Mouse (Mus musculus) thymus, adult 2 months (tissue): ENCODE measurements around the gene Palld. TPM values are rescaled to one million over a fixed set of nuclear protein-coding genes. Genes with fewer than 3 reads are reported as not detected.
A peak's percentile ranks its signal among the peaks of the same experiment; 100 is the strongest.

Experiments used
- DNase-seq: peaks from one replicate; pipeline ENCODE4 v3.0.0; 2021
- H3K27ac ChIP-seq: fragments of 200-500 bp; 2 replicates; pipeline ENCODE4 v1.5.1; 2012; ENCODE audit warnings: low read length, control low read depth; ENCODE audit not compliant: control insufficient read depth, insufficient read depth
- H3K27me3 ChIP-seq: fragments of 200-500 bp; 2 replicates; pipeline ENCODE4 v1.6.1; 2012; ENCODE audit warnings: mild to moderate bottlenecking, low read length, moderate library complexity, mixed read lengths; ENCODE audit not compliant: control insufficient read depth, insufficient read depth
- H3K36me3 ChIP-seq: fragments of 200-500 bp; 2 replicates; pipeline ENCODE4 v1.6.1; 2012; ENCODE audit warnings: mild to moderate bottlenecking, low read length, moderate library complexity; ENCODE audit not compliant: control insufficient read depth, insufficient read depth
- H3K4me1 ChIP-seq: fragments of 200-500 bp; replicated peaks from 2 replicates; pipeline ENCODE4 v1.6.1; 2012; ENCODE audit warnings: low read length; ENCODE audit not compliant: control insufficient read depth, insufficient read depth
- H3K4me3 ChIP-seq: fragments of 200-500 bp; 2 replicates; pipeline ENCODE4 v1.5.1; 2012; ENCODE audit warnings: mild to moderate bottlenecking, low read length, control low read depth, moderate library complexity; ENCODE audit not compliant: control insufficient read depth, insufficient read depth
- CTCF ChIP-seq: fragments of 200-500 bp; IDR thresholded peaks from 2 replicates; pipeline ENCODE4 v1.5.1; 2012; ENCODE audit warnings: mild to moderate bottlenecking, control low read depth, low read length, moderate library complexity, borderline replicate concordance; ENCODE audit not compliant: control insufficient read depth, poor library complexity, insufficient read depth; ENCODE audit errors: extremely low read depth
- POLR2A ChIP-seq: fragments of 200-500 bp; IDR thresholded peaks from 2 replicates; pipeline ENCODE4 v1.6.1; 2012; ENCODE audit warnings: mild to moderate bottlenecking, low read length, control low read depth, moderate library complexity; ENCODE audit not compliant: control insufficient read depth, poor library complexity, insufficient read depth; ENCODE audit errors: extremely low read depth
- WGBS: fragments of 180-500 bp; shearing (Covaris S2); methylation state at CpG from one replicate; pipeline ENCODE4 v1.1.7; 2018; 5-methylcytosine and 5-hydroxymethylcytosine counted together
- polyA plus RNA-seq: library from polyadenylated mRNA; depleted of rRNA; stranded (reverse); fragments of >200 nt; gene quantifications from 2 replicates; pipeline ENCODE4 v1.2.3, GENCODE M21; 2012

Gene Palld
- polyA plus RNA-seq, 1 experiment, result 10.6 TPM

GRCm38 (mm10) chr8:61607463-61607813 lies 295.1 kb downstream of the Palld start:
- no peak for DNase-seq
- H3K4me3 ChIP-seq, result no peak overlapping the region
- no peaks in the 10 kb centered on the region for H3K27me3 ChIP-seq
- 89% methylated on average over 6 of the region's 6 CpGs for WGBS
- no peaks in the 10 kb centered on the region for H3K36me3 ChIP-seq
- no peak for TF ChIP-seq POLR2A
- no peak for TF ChIP-seq CTCF
- H3K4me1 ChIP-seq, result no peaks in the 10 kb centered on the region; the same call in 1 of the 2 replicates
- no peak overlapping the region for H3K27ac ChIP-seq

- Histone ChIP-seq H3K27me3 (no peaks in the 10 kb centered on the region), H3K4me1 (no peaks in the 10 kb centered on the region; the same call in 1 of the 2 replicates), H3K36me3 (no peaks in the 10 kb centered on the region), H3K4me3 (no peak overlapping the region), H3K27ac (no peak overlapping the region)
- TF ChIP-seq POLR2A (no peak), CTCF (no peak)
- 10% methylated on average over 8 of the region's 8 CpGs for WGBS
- DNase-seq, result peak; percentile 48
These were observed 295.6 kb downstream of the Palld start for GRCm38 (mm10) chr8:61606795-61607462.

GRCm38 (mm10) chr8:61604871-61605270 lies 297.6 kb downstream of the Palld start:
- no peak overlapping the region for H3K27ac ChIP-seq
- no peaks in the 10 kb centered on the region for H3K36me3 ChIP-seq
- H3K4me3 ChIP-seq, result no peak overlapping the region
- 94% methylated on average over 2 of the region's 2 CpGs for WGBS
- TF ChIP-seq CTCF (no peak), POLR2A (no peak)
- H3K27me3 ChIP-seq, result no peaks in the 10 kb centered on the region
- DNase-seq, result no peak
- H3K4me1 ChIP-seq, result no peaks in the 10 kb centered on the region; the same call in 1 of the 2 replicates

GRCm38 (mm10) chr8:61596889-61597288 lies 305.6 kb downstream of the Palld start:
- TF ChIP-seq CTCF (no peak), POLR2A (no peak)
- Histone ChIP-seq H3K36me3 (no peaks in the 10 kb centered on the region), H3K27ac (no peak overlapping the region), H3K4me3 (no peak overlapping the region), H3K27me3 (no peaks in the 10 kb centered on the region), H3K4me1 (no peaks in the 10 kb centered on the region)
- 91% methylated on average over 3 of the region's 3 CpGs for WGBS
- no peak for DNase-seq

- Histone ChIP-seq H3K27ac (no peak overlapping the region), H3K36me3 (no peaks in the 10 kb centered on the region), H3K4me3 (no peak overlapping the region), H3K27me3 (no peaks in the 10 kb centered on the region), H3K4me1 (peaks cover 4% of the 10 kb centered on the region; the same call in 1 of the 2 replicates)
- DNase-seq, result no peak
- TF ChIP-seq POLR2A (no peak), CTCF (no peak)
- whole genome bisulfite sequencing, result 67% methylated on average over 8 of the region's 8 CpGs
These were observed 311.0 kb downstream of the Palld start for GRCm38 (mm10) chr8:61591446-61591845.

- H3K27ac ChIP-seq, result no peak overlapping the region; the same call in 1 of the 2 replicates
- H3K36me3 ChIP-seq, result no peaks in the 10 kb centered on the region
- peak; percentile 83 for DNase-seq
- no peaks in the 10 kb centered on the region for H3K27me3 ChIP-seq
- TF ChIP-seq CTCF (no peak), POLR2A (no peak)
- H3K4me1 ChIP-seq, result peaks cover 5% of the 10 kb centered on the region; the same call in 1 of the 2 replicates
- peak overlapping the region; percentile 38 for H3K4me3 ChIP-seq
- WGBS, result 3% methylated on average over 35 of the region's 35 CpGs
These were observed 311.7 kb downstream of the Palld start for GRCm38 (mm10) chr8:61590551-61591431.
